Mouse (Mus musculus): Measurements from ENCODE around the gene Fam131b. TPM values are rescaled to one million over a fixed set of nuclear protein-coding genes. Genes with fewer than 3 reads are reported as not detected.

Fam131b gene
- total RNA-seq (2023; ENCODE audit: inconsistent age) = 0.13 TPM in 1 of 4 replicates, not detected in the others

GRCm38 (mm10) chr6:42324482-42325267 is at the start of gene Fam131b:
Fam131b (minus strand) TSS chr6:42324643.

GRCm38 (mm10) chr6:42372816-42373547 is 48.5 kb upstream of the Fam131b start, which contains the start of gene Epha1:
Epha1 (minus strand) TSS chr6:42373268.

DNA sequence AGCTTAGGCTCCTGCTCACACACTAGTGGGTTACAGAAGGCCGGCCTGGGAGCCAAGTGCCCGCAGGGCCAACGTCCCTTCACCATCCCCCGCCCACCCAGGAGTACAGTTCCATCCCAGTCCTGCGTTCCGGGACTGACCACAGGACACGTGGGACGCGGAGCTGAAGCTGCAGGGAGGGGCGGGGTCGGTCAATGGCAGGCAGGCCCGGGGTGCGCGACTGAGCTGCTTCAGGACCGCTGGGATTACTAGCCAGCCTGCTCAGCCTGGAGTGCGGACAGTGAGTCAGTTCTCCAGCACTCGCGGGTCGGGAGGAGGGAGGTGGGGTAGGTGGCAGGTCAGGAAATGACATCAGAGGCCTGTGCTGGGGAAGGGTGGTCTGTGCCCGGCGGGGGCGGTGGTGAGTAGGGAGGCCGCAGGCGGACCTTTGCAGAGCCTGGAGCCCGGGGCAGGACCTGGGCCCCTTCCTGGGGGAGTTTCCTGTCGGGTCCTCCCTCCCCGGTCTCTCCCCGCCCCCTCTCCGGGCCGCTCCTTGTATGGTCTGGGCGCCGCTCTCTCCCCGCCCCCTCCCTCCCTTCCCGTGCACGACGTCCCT is 25.1 kb upstream of the Fam131b start, which contains the start of gene Zyx:
Gene Zyx (plus strand): TSS at position 205 of the 595 bp plus-strand sequence.

GRCm38 (mm10) chr6:42286448-42286847 is 38.0 kb downstream of the Fam131b start, which contains the start of gene Clcn1:
Clcn1 (plus strand) TSS chr6:42286685.

Other genes with a start within 250 kb of the Fam131b start
- gene Tas2r139, start 183.7 kb downstream of the Fam131b start, total RNA-seq (2023; ENCODE audit: inconsistent age) = not detected in 4 replicates
- not detected in 4 replicates for gene Tas2r144, start 109.3 kb downstream of the Fam131b start, total RNA-seq (2023; ENCODE audit: inconsistent age)
- 7.1 to 9.4 TPM (median 7.4 TPM) in 4 replicates for gene Gstk1, start 78.7 kb downstream of the Fam131b start, total RNA-seq (2023; ENCODE audit: inconsistent age)
- gene Tmem139, start 62.7 kb downstream of the Fam131b start, total RNA-seq (2023; ENCODE audit: inconsistent age) = not detected in 4 replicates
- gene Casp2, start 59.7 kb downstream of the Fam131b start, total RNA-seq (2023; ENCODE audit: inconsistent age) = 119 to 124 TPM (median 122 TPM) in 4 replicates
- gene Clcn1, start 38.0 kb downstream of the Fam131b start, total RNA-seq (2023; ENCODE audit: inconsistent age) = 1.4 to 2.7 TPM (median 1.7 TPM) in 4 replicates
- 73.9 to 79.6 TPM (median 78.8 TPM) in 4 replicates for gene Zyx, start 25.0 kb upstream of the Fam131b start, total RNA-seq (2023; ENCODE audit: inconsistent age)
- gene Epha1, start 48.6 kb upstream of the Fam131b start, total RNA-seq (2023; ENCODE audit: inconsistent age) = 0.22 TPM in 1 of 4 replicates, not detected in the others
- gene Tas2r143, start 75.6 kb upstream of the Fam131b start, total RNA-seq (2023; ENCODE audit: inconsistent age) = 0.60 to 1.0 TPM (median 0.86 TPM) in 3 of 4 replicates, not detected in the other
- gene Tas2r135, start 80.8 kb upstream of the Fam131b start, total RNA-seq (2023; ENCODE audit: inconsistent age) = 0.81 TPM in 1 of 4 replicates, not detected in the others
- 0.78 TPM in 1 of 4 replicates, not detected in the others for gene Tas2r126, start 109.9 kb upstream of the Fam131b start, total RNA-seq (2023; ENCODE audit: inconsistent age)
- gene Olfr458, start 140.6 kb upstream of the Fam131b start, total RNA-seq (2023; ENCODE audit: inconsistent age) = not detected in 4 replicates
- not detected in 4 replicates for gene Olfr457, start 151.7 kb upstream of the Fam131b start, total RNA-seq (2023; ENCODE audit: inconsistent age)
- not detected in 4 replicates for gene Olfr456, start 162.6 kb upstream of the Fam131b start, total RNA-seq (2023; ENCODE audit: inconsistent age)
- gene Olfr455, start 222.9 kb upstream of the Fam131b start, total RNA-seq (2023; ENCODE audit: inconsistent age) = not detected in 4 replicates

All from B cell, adult (primary cell).